Mouse (Mus musculus): ENCODE data around the gene Gm4869. TPM values are rescaled to one million over a fixed set of nuclear protein-coding genes. Genes with fewer than 3 reads are reported as not detected.
A peak's percentile ranks its signal among the peaks of the same experiment; 100 is the strongest.

Gene Gm4869
- polyA plus RNA-seq (2015; fragmentation: Nextera tagmentation; extraction: Ambion mirVana) = not detected in 2 replicates

- 82% methylated on average over 5 of the region's 5 CpGs for WGBS
- Histone ChIP-seq H3K4me1 (ENCODE audit: control insufficient read depth, insufficient read depth, low read length) (no peaks in the 10 kb centered on the region), H3K36me3 (ENCODE audit: control insufficient read depth, insufficient read depth, low read length) (peaks cover 17% of the 10 kb centered on the region)
Measured at GRCm38 (mm10) chr5:140445345-140445744, at the start of gene Gm4869. TSS of gene Gm4869 (plus strand) at chr5:140445645.

GRCm38 (mm10) chr5:140396166-140396940 is 49.1 kb upstream of the Gm4869 start:
- no peak for ATAC-seq (ENCODE audit: insufficient read depth, low FRiP score)
- WGBS = 62% methylated on average over 8 of the region's 8 CpGs

More at GRCm38 (mm10) chr5:140445345-140445744, at the start of gene Gm4869:
- Histone ChIP-seq H3K27ac (ENCODE audit: low read length) (no peak within 1 kb of the TSS; the same call in 1 of the 2 replicates), H3K4me2 (ENCODE audit: low read depth, low read length) (no peak within 1 kb of the TSS), H3K9me3 (replicated peaks; ENCODE audit: control insufficient read depth, low read length) (no peaks in the 10 kb centered on the region), H3K27me3 (ENCODE audit: control insufficient read depth, insufficient read depth, low read length) (no peaks in the 10 kb centered on the region), H3K4me3 (replicated peaks; ENCODE audit: low read length) (no peak within 1 kb of the TSS), H3K9ac (ENCODE audit: low read length) (no peak within 1 kb of the TSS)
- no peak for ATAC-seq (ENCODE audit: insufficient read depth, low FRiP score)

GRCm38 (mm10) chr5:140402640-140403270 is 42.7 kb upstream of the Gm4869 start:
- H3K9ac ChIP-seq (ENCODE audit: low read length) = no peak overlapping the region
- 78% methylated on average over 4 of the region's 4 CpGs for WGBS
- H3K36me3 ChIP-seq (ENCODE audit: control insufficient read depth, insufficient read depth, low read length) = no peaks in the 10 kb centered on the region
- no peaks in the 10 kb centered on the region for H3K27me3 ChIP-seq (ENCODE audit: control insufficient read depth, insufficient read depth, low read length)
- no peaks in the 10 kb centered on the region for H3K4me1 ChIP-seq (ENCODE audit: control insufficient read depth, insufficient read depth, low read length)
- H3K27ac ChIP-seq (ENCODE audit: low read length) = no peak overlapping the region
- H3K9me3 ChIP-seq (replicated peaks; ENCODE audit: control insufficient read depth, low read length) = no peaks in the 10 kb centered on the region
- H3K4me3 ChIP-seq (replicated peaks; ENCODE audit: low read length) = no peak overlapping the region
- H3K4me2 ChIP-seq (ENCODE audit: low read depth, low read length) = no peak overlapping the region
- no peak for ATAC-seq (ENCODE audit: insufficient read depth, low FRiP score)

More at GRCm38 (mm10) chr5:140396166-140396940, 49.1 kb upstream of the Gm4869 start:
- H3K27ac ChIP-seq (ENCODE audit: low read length) = no peak overlapping the region
- no peaks in the 10 kb centered on the region for H3K27me3 ChIP-seq (ENCODE audit: control insufficient read depth, insufficient read depth, low read length)
- no peaks in the 10 kb centered on the region for H3K4me1 ChIP-seq (ENCODE audit: control insufficient read depth, insufficient read depth, low read length)
- no peak overlapping the region for H3K4me3 ChIP-seq (replicated peaks; ENCODE audit: low read length)
- H3K9ac ChIP-seq (ENCODE audit: low read length) = no peak overlapping the region
- H3K9me3 ChIP-seq (replicated peaks; ENCODE audit: control insufficient read depth, low read length) = no peaks in the 10 kb centered on the region
- H3K36me3 ChIP-seq (ENCODE audit: control insufficient read depth, insufficient read depth, low read length) = no peaks in the 10 kb centered on the region
- H3K4me2 ChIP-seq (ENCODE audit: low read depth, low read length) = no peak overlapping the region

- H3K4me1 ChIP-seq (ENCODE audit: control insufficient read depth, insufficient read depth, low read length) = no peaks in the 10 kb centered on the region
- H3K4me2 ChIP-seq (ENCODE audit: low read depth, low read length) = no peak overlapping the region
- no peaks in the 10 kb centered on the region for H3K27me3 ChIP-seq (ENCODE audit: control insufficient read depth, insufficient read depth, low read length)
- whole genome bisulfite sequencing = 76% methylated on average over 6 of the region's 6 CpGs
- H3K27ac ChIP-seq (ENCODE audit: low read length) = no peak overlapping the region
- H3K9ac ChIP-seq (ENCODE audit: low read length) = no peak overlapping the region
- no peak for ATAC-seq (ENCODE audit: insufficient read depth, low FRiP score)
- H3K9me3 ChIP-seq (replicated peaks; ENCODE audit: control insufficient read depth, low read length) = no peaks in the 10 kb centered on the region
- no peak overlapping the region for H3K4me3 ChIP-seq (replicated peaks; ENCODE audit: low read length)
- no peaks in the 10 kb centered on the region for H3K36me3 ChIP-seq (ENCODE audit: control insufficient read depth, insufficient read depth, low read length)
Measured at GRCm38 (mm10) chr5:140405126-140405525, 40.3 kb upstream of the Gm4869 start.

- Histone ChIP-seq H3K4me3 (replicated peaks; ENCODE audit: low read length) (no peak overlapping the region), H3K27ac (ENCODE audit: low read length) (no peak overlapping the region), H3K9ac (ENCODE audit: low read length) (no peak overlapping the region), H3K27me3 (ENCODE audit: control insufficient read depth, insufficient read depth, low read length) (no peaks in the 10 kb centered on the region), H3K4me1 (ENCODE audit: control insufficient read depth, insufficient read depth, low read length) (no peaks in the 10 kb centered on the region), H3K9me3 (replicated peaks; ENCODE audit: control insufficient read depth, low read length) (no peaks in the 10 kb centered on the region), H3K36me3 (ENCODE audit: control insufficient read depth, insufficient read depth, low read length) (no peaks in the 10 kb centered on the region), H3K4me2 (ENCODE audit: low read depth, low read length) (no peak overlapping the region)
- WGBS = 60% methylated on average over 6 of the region's 6 CpGs
- no peak for ATAC-seq (ENCODE audit: insufficient read depth, low FRiP score)
Measured at GRCm38 (mm10) chr5:140406666-140407065, 38.8 kb upstream of the Gm4869 start.

GRCm38 (mm10) chr5:140408801-140409200 is 36.6 kb upstream of the Gm4869 start:
- Histone ChIP-seq H3K4me2 (ENCODE audit: low read depth, low read length) (no peak overlapping the region), H3K36me3 (ENCODE audit: control insufficient read depth, insufficient read depth, low read length) (no peaks in the 10 kb centered on the region), H3K27me3 (ENCODE audit: control insufficient read depth, insufficient read depth, low read length) (no peaks in the 10 kb centered on the region), H3K9ac (ENCODE audit: low read length) (no peak overlapping the region), H3K4me1 (ENCODE audit: control insufficient read depth, insufficient read depth, low read length) (no peaks in the 10 kb centered on the region), H3K27ac (ENCODE audit: low read length) (no peak overlapping the region), H3K9me3 (replicated peaks; ENCODE audit: control insufficient read depth, low read length) (no peaks in the 10 kb centered on the region), H3K4me3 (replicated peaks; ENCODE audit: low read length) (no peak overlapping the region)
- ATAC-seq (ENCODE audit: insufficient read depth, low FRiP score) = no peak

- H3K9ac ChIP-seq (ENCODE audit: low read length) = no peak overlapping the region
- no peaks in the 10 kb centered on the region for H3K36me3 ChIP-seq (ENCODE audit: control insufficient read depth, insufficient read depth, low read length)
- H3K27me3 ChIP-seq (ENCODE audit: control insufficient read depth, insufficient read depth, low read length) = no peaks in the 10 kb centered on the region
- no peak overlapping the region for H3K4me2 ChIP-seq (ENCODE audit: low read depth, low read length)
- no peaks in the 10 kb centered on the region for H3K9me3 ChIP-seq (replicated peaks; ENCODE audit: control insufficient read depth, low read length)
- ATAC-seq (ENCODE audit: insufficient read depth, low FRiP score) = no peak
- 30% methylated on average over 8 of the region's 8 CpGs for WGBS
- no peak overlapping the region for H3K4me3 ChIP-seq (replicated peaks; ENCODE audit: low read length)
- H3K27ac ChIP-seq (ENCODE audit: low read length) = no peak overlapping the region
- no peaks in the 10 kb centered on the region for H3K4me1 ChIP-seq (ENCODE audit: control insufficient read depth, insufficient read depth, low read length)
Measured at GRCm38 (mm10) chr5:140411339-140411738, 34.1 kb upstream of the Gm4869 start.

GRCm38 (mm10) chr5:140414647-140415046 is 30.8 kb upstream of the Gm4869 start:
- no peak for ATAC-seq (ENCODE audit: insufficient read depth, low FRiP score)
- 58% methylated on average over 4 of the region's 4 CpGs for WGBS

GRCm38 (mm10) chr5:140418106-140418488 is 27.3 kb upstream of the Gm4869 start:
- H3K9ac ChIP-seq (ENCODE audit: low read length) = peak overlapping the region; percentile 91
- peak overlapping the region; percentile 67 for H3K4me2 ChIP-seq (ENCODE audit: low read depth, low read length)
- H3K36me3 ChIP-seq (ENCODE audit: control insufficient read depth, insufficient read depth, low read length) = no peaks in the 10 kb centered on the region
- under 1% methylated on average over 12 of the region's 12 CpGs for WGBS
- no peaks in the 10 kb centered on the region for H3K9me3 ChIP-seq (replicated peaks; ENCODE audit: control insufficient read depth, low read length)
- peak overlapping the region; percentile 97 for H3K27ac ChIP-seq (ENCODE audit: low read length)
- peaks cover 12% of the 10 kb centered on the region; the same call in 1 of the 2 replicates for H3K4me1 ChIP-seq (ENCODE audit: control insufficient read depth, insufficient read depth, low read length)
- no peaks in the 10 kb centered on the region for H3K27me3 ChIP-seq (ENCODE audit: control insufficient read depth, insufficient read depth, low read length)
- no peak for ATAC-seq (ENCODE audit: insufficient read depth, low FRiP score)
- peak overlapping the region; percentile 100 for H3K4me3 ChIP-seq (replicated peaks; ENCODE audit: low read length)

More at GRCm38 (mm10) chr5:140414647-140415046, 30.8 kb upstream of the Gm4869 start:
- Histone ChIP-seq H3K9me3 (replicated peaks; ENCODE audit: control insufficient read depth, low read length) (no peaks in the 10 kb centered on the region), H3K4me2 (ENCODE audit: low read depth, low read length) (no peak overlapping the region), H3K4me3 (replicated peaks; ENCODE audit: low read length) (no peak overlapping the region), H3K27me3 (ENCODE audit: control insufficient read depth, insufficient read depth, low read length) (no peaks in the 10 kb centered on the region), H3K9ac (ENCODE audit: low read length) (no peak overlapping the region), H3K27ac (ENCODE audit: low read length) (no peak overlapping the region), H3K36me3 (ENCODE audit: control insufficient read depth, insufficient read depth, low read length) (no peaks in the 10 kb centered on the region), H3K4me1 (ENCODE audit: control insufficient read depth, insufficient read depth, low read length) (0 out of 2 replicates have a peak, but pooled peaks cover 4% of the 10 kb centered on the region)
